Mouse (Mus musculus) liver, embryonic 15.5 days (tissue): ENCODE results near the gene Rspry1. TPM values are rescaled to one million over a fixed set of nuclear protein-coding genes. Genes with fewer than 3 reads are reported as not detected.

ENCODE experiments used
- ATAC-seq: fragments of 200-750 bp; cut with Nextera tagmentation; 2 replicates; pipeline ENCODE4 v1.8.0; 2017; ENCODE audit warnings: moderate number of reproducible peaks, mild to moderate bottlenecking, moderate library complexity; ENCODE audit not compliant: insufficient read depth
- H3K27ac ChIP-seq: fragments of 300-500 bp; sonication (generic); replicated peaks from 2 replicates; pipeline ENCODE4 v1.5.1; 2015; ENCODE audit warnings: mild to moderate bottlenecking, inconsistent platforms
- H3K27me3 ChIP-seq: fragments of 300-500 bp; sonication (generic); 2 replicates; pipeline ENCODE4 v1.6.1; 2015; ENCODE audit warnings: mild to moderate bottlenecking, inconsistent platforms
- H3K36me3 ChIP-seq: fragments of 300-500 bp; sonication (generic); replicated peaks from 2 replicates; pipeline ENCODE4 v1.6.1; 2015; ENCODE audit warnings: moderate library complexity, mild to moderate bottlenecking, inconsistent platforms
- H3K4me1 ChIP-seq: fragments of 300-500 bp; sonication (generic); replicated peaks from 2 replicates; pipeline ENCODE4 v1.6.1; 2015; ENCODE audit warnings: inconsistent platforms
- H3K4me2 ChIP-seq: fragments of 300-500 bp; sonication (generic); 2 replicates; pipeline ENCODE4 v1.6.1; 2015; ENCODE audit warnings: moderate library complexity, mild to moderate bottlenecking, inconsistent platforms
- H3K4me3 ChIP-seq: fragments of 300-500 bp; sonication (generic); replicated peaks from 2 replicates; pipeline ENCODE4 v1.5.1; 2015; ENCODE audit warnings: mild to moderate bottlenecking, inconsistent platforms
- H3K9ac ChIP-seq: fragments of 300-500 bp; sonication (generic); 2 replicates; pipeline ENCODE4 v1.6.1; 2015; ENCODE audit warnings: moderate library complexity, mild to moderate bottlenecking, inconsistent platforms
- H3K9me3 ChIP-seq: fragments of 300-500 bp; sonication (generic); replicated peaks from 2 replicates; pipeline ENCODE4 v1.6.1; 2016; ENCODE audit warnings: inconsistent platforms
- WGBS: fragments of 180-500 bp; shearing (Covaris S2); methylation state at CpG from one replicate; pipeline ENCODE4 v1.1.7; 2015; ENCODE audit warnings: mixed read lengths; ENCODE audit not compliant: insufficient replicate concordance; 5-methylcytosine and 5-hydroxymethylcytosine counted together
- polyA plus RNA-seq: library from polyadenylated mRNA; unstranded; fragments of >200 nt; fragmentation: Nextera tagmentation; extraction: Ambion mirVana; gene quantifications from 2 replicates; pipeline ENCODE4 v1.2.1, GENCODE M21; 2015

Rspry1 gene
- polyA plus RNA-seq, 1 experiment from 2014 or later, result 15.3 TPM

- Histone ChIP-seq H3K27ac (no peak overlapping the region), H3K4me2 (peak overlapping the region; percentile 67), H3K27me3 (peaks cover 85% of the 10 kb centered on the region), H3K4me1 (peaks cover 13% of the 10 kb centered on the region), H3K9ac (no peak overlapping the region), H3K9me3 (no peaks in the 10 kb centered on the region), H3K36me3 (no peaks in the 10 kb centered on the region), H3K4me3 (peak overlapping the region; percentile 47)
- ATAC-seq, result peak; percentile 9; the same call in 1 of the 2 replicates
- WGBS, result 2% methylated on average over 31 of the region's 31 CpGs
These were observed 93.7 kb downstream of the Rspry1 start for GRCm38 (mm10) chr8:94695341-94695993.

- no peak within 1 kb of the TSS for H3K9ac ChIP-seq
- peaks cover 80% of the 10 kb centered on the region for H3K27me3 ChIP-seq
- no peaks in the 10 kb centered on the region for H3K36me3 ChIP-seq
- peak within 1 kb of the TSS; percentile 67 for H3K4me2 ChIP-seq
- under 1% methylated on average over 41 of the region's 41 CpGs for WGBS
- no peaks in the 10 kb centered on the region for H3K9me3 ChIP-seq
- H3K4me3 ChIP-seq, result peak within 1 kb of the TSS; percentile 47
- no peak within 1 kb of the TSS for H3K27ac ChIP-seq
- peak; percentile 44; the same call in 1 of the 2 replicates for ATAC-seq
- H3K4me1 ChIP-seq, result peaks cover 13% of the 10 kb centered on the region
These were observed 94.3 kb downstream of the Rspry1 start, which contains the start of gene Pllp for GRCm38 (mm10) chr8:94695994-94696384. TSS of gene Pllp (minus strand) at chr8:94696278.

- 37% methylated on average over 3 of the region's 3 CpGs for WGBS
- H3K4me3 ChIP-seq, result peak overlapping the region; percentile 47; the same call in 1 of the 2 replicates
- peaks cover 76% of the 10 kb centered on the region for H3K27me3 ChIP-seq
- H3K4me1 ChIP-seq, result peaks cover 13% of the 10 kb centered on the region
- H3K9me3 ChIP-seq, result no peaks in the 10 kb centered on the region
- ATAC-seq, result no peak
- no peak overlapping the region for H3K4me2 ChIP-seq
- no peaks in the 10 kb centered on the region for H3K36me3 ChIP-seq
- H3K27ac ChIP-seq, result no peak overlapping the region
- no peak overlapping the region for H3K9ac ChIP-seq
These were observed 94.8 kb downstream of the Rspry1 start for GRCm38 (mm10) chr8:94696566-94696965.

GRCm38 (mm10) chr8:94697956-94698355 lies 96.2 kb downstream of the Rspry1 start:
- no peak for ATAC-seq
- Histone ChIP-seq H3K36me3 (no peaks in the 10 kb centered on the region), H3K27ac (no peak overlapping the region), H3K4me2 (no peak overlapping the region), H3K9ac (no peak overlapping the region), H3K4me1 (peaks cover 22% of the 10 kb centered on the region), H3K9me3 (no peaks in the 10 kb centered on the region), H3K27me3 (peaks cover 63% of the 10 kb centered on the region), H3K4me3 (no peak overlapping the region)
- 60% methylated on average over 6 of the region's 6 CpGs for WGBS

GRCm38 (mm10) chr8:94699366-94699765 lies 97.6 kb downstream of the Rspry1 start:
- H3K27me3 ChIP-seq, result peaks cover 49% of the 10 kb centered on the region
- no peaks in the 10 kb centered on the region for H3K9me3 ChIP-seq
- H3K4me1 ChIP-seq, result peaks cover 31% of the 10 kb centered on the region
- WGBS, result 71% methylated on average over 16 of the region's 16 CpGs
- no peak for ATAC-seq
- H3K9ac ChIP-seq, result no peak overlapping the region
- no peak overlapping the region for H3K27ac ChIP-seq
- no peaks in the 10 kb centered on the region for H3K36me3 ChIP-seq
- H3K4me3 ChIP-seq, result no peak overlapping the region
- H3K4me2 ChIP-seq, result no peak overlapping the region

- WGBS, result 51% methylated on average over 4 of the region's 4 CpGs
These were observed 98.7 kb downstream of the Rspry1 start for GRCm38 (mm10) chr8:94700421-94700935.

GRCm38 (mm10) chr8:94702156-94702555 lies 100.4 kb downstream of the Rspry1 start:
- ATAC-seq, result no peak

More at GRCm38 (mm10) chr8:94700421-94700935, 98.7 kb downstream of the Rspry1 start:
- Histone ChIP-seq H3K4me3 (no peak overlapping the region), H3K27me3 (peaks cover 43% of the 10 kb centered on the region), H3K9ac (no peak overlapping the region), H3K27ac (no peak overlapping the region), H3K4me1 (peaks cover 35% of the 10 kb centered on the region), H3K4me2 (no peak overlapping the region), H3K9me3 (no peaks in the 10 kb centered on the region), H3K36me3 (no peaks in the 10 kb centered on the region)
- no peak for ATAC-seq

GRCm38 (mm10) chr8:94702844-94703813 lies 101.4 kb downstream of the Rspry1 start:
- H3K4me2 ChIP-seq, result peak overlapping the region; percentile 85
- H3K4me1 ChIP-seq, result peaks cover 43% of the 10 kb centered on the region
- ATAC-seq, result peak; percentile 84
- H3K9ac ChIP-seq, result peak overlapping the region; percentile 58
- H3K9me3 ChIP-seq, result no peaks in the 10 kb centered on the region
- peaks cover 33% of the 10 kb centered on the region for H3K27me3 ChIP-seq
- peak overlapping the region; percentile 66 for H3K4me3 ChIP-seq
- H3K27ac ChIP-seq, result peak overlapping the region; percentile 65
- under 1% methylated on average over 35 of the region's 35 CpGs for WGBS
- no peaks in the 10 kb centered on the region for H3K36me3 ChIP-seq

More at GRCm38 (mm10) chr8:94702156-94702555, 100.4 kb downstream of the Rspry1 start:
- WGBS, result 47% methylated on average over 3 of the region's 3 CpGs
- Histone ChIP-seq H3K36me3 (no peaks in the 10 kb centered on the region), H3K4me3 (peak overlapping the region; percentile 66), H3K4me2 (peak overlapping the region; percentile 85), H3K4me1 (peaks cover 43% of the 10 kb centered on the region), H3K27me3 (peaks cover 32% of the 10 kb centered on the region), H3K9me3 (no peaks in the 10 kb centered on the region), H3K9ac (no peak overlapping the region), H3K27ac (no peak overlapping the region)

- Histone ChIP-seq H3K4me2 (peak overlapping the region; percentile 85), H3K4me1 (peaks cover 43% of the 10 kb centered on the region), H3K4me3 (peak overlapping the region; percentile 58), H3K27me3 (peaks cover 33% of the 10 kb centered on the region), H3K9ac (peak overlapping the region; percentile 56), H3K9me3 (no peaks in the 10 kb centered on the region), H3K36me3 (no peaks in the 10 kb centered on the region), H3K27ac (no peak overlapping the region)
- peak; percentile 87 for ATAC-seq
- WGBS, result under 1% methylated on average over 35 of the region's 35 CpGs
These were observed 102.4 kb downstream of the Rspry1 start for GRCm38 (mm10) chr8:94703972-94704668.

GRCm38 (mm10) chr8:94704669-94704984 lies 102.9 kb downstream of the Rspry1 start:
- Histone ChIP-seq H3K4me2 (peak overlapping the region; percentile 85), H3K27ac (no peak overlapping the region), H3K27me3 (peaks cover 33% of the 10 kb centered on the region), H3K4me3 (peak overlapping the region; percentile 58), H3K9me3 (no peaks in the 10 kb centered on the region), H3K9ac (peak overlapping the region; percentile 56), H3K36me3 (no peaks in the 10 kb centered on the region), H3K4me1 (peaks cover 43% of the 10 kb centered on the region)
- 10% methylated on average over 9 of the region's 9 CpGs for WGBS
- no peak for ATAC-seq
